Mouse (Mus musculus) ES-E14 (cell line): ENCODE results near the gene Rassf5.

Source experiments
- MAFK ChIP-seq: IDR thresholded peaks from 2 replicates; pipeline ENCODE4 v1.6.1; 2014; ENCODE audit warnings: mild to moderate bottlenecking, low read depth, low read length, inconsistent platforms; ENCODE audit not compliant: insufficient read depth
- ZC3H11A ChIP-seq: IDR thresholded peaks from 2 replicates; pipeline ENCODE4 v1.6.1; 2012; ENCODE audit warnings: low read depth, mild to moderate bottlenecking, inconsistent platforms, low read length, borderline replicate concordance
- ZNF384 ChIP-seq: IDR thresholded peaks from 2 replicates; pipeline ENCODE4 v1.6.1; 2012; ENCODE audit warnings: low read depth, low read length, inconsistent platforms

- no peak for TF ChIP-seq ZC3H11A
- TF ChIP-seq MAFK = no peak
- TF ChIP-seq ZNF384 = no peak
Observed at GRCm38 (mm10) chr1:131280280-131280679, 35.2 kb upstream of the Rassf5 start.
